Comparison of ENCODE assay signal across 1 mouse cellular context in the genomic region with DNA sequence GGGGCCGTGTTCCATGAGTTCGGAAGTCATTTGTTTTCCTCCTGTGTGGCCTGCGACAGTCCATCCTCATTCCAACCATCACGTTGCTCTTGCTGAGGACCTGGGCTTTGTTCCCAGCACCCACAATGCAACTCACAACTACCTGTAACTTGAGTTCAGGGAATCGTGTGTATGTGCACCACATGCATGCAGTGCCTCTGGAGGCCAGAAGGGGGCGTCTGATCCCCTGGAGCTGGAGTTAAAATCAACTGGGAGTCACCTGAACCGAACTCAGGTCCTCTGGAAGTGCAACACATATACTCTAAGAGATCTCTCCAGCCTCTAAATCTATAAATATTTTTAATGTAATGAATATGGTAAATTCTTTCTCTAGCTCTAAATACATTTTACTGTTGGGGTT.
TF ChIP-seq lines count a peak whose summit lies in the region.

No protein-coding gene starts in this region.

TF ChIP-seq in CH12.LX, 34 proteins besides CTCF, POLR2A, EP300 and RAD21 (continued from another document):
- no peak for TF ChIP-seq ETS1 (conservative IDR thresholded peaks at IDR 0.05; ENCODE audit: low read depth, low read length)
- no peak for TF ChIP-seq SIN3A (IDR thresholded peaks at IDR 0.05; ENCODE audit: low read length)
- no peak for TF ChIP-seq HCFC1 (IDR thresholded peaks at IDR 0.05; ENCODE audit: low read depth, low read length)
- no peak for TF ChIP-seq PAX5 (IDR thresholded peaks at IDR 0.05; ENCODE audit: low read length)
- no peak for TF ChIP-seq ELF1 (IDR thresholded peaks at IDR 0.05; ENCODE audit: low read depth, low read length)
- no peak for TF ChIP-seq JUND (conservative IDR thresholded peaks at IDR 0.05; ENCODE audit: low read depth, low read length)
- TF ChIP-seq TBP (conservative IDR thresholded peaks at IDR 0.05; ENCODE audit: low read depth, low read length), result no peak
